Mouse (Mus musculus) kidney, embryonic 15.5 days (tissue): ENCODE results near the gene Cd47. TPM values are rescaled to one million over a fixed set of nuclear protein-coding genes. Genes with fewer than 3 reads are reported as not detected.

ENCODE experiments used
- ATAC-seq: fragments of 200-750 bp; cut with Nextera tagmentation; replicated peaks from 2 replicates; pipeline ENCODE4 v1.8.0; 2017; ENCODE audit warnings: moderate TSS enrichment; ENCODE audit not compliant: low FRiP score
- H3K27ac ChIP-seq: fragments of 300-500 bp; sonication (generic); 2 replicates; pipeline ENCODE4 v1.5.1; 2015; ENCODE audit warnings: mild to moderate bottlenecking, inconsistent platforms
- H3K27me3 ChIP-seq: fragments of 300-500 bp; sonication (generic); 2 replicates; pipeline ENCODE4 v1.6.1; 2015; ENCODE audit warnings: inconsistent platforms
- H3K36me3 ChIP-seq: fragments of 300-500 bp; sonication (generic); 2 replicates; pipeline ENCODE4 v1.6.1; 2015; ENCODE audit warnings: inconsistent platforms
- H3K4me1 ChIP-seq: fragments of 300-500 bp; sonication (generic); 2 replicates; pipeline ENCODE4 v1.6.1; 2015; ENCODE audit warnings: inconsistent platforms
- H3K4me2 ChIP-seq: fragments of 300-500 bp; sonication (generic); 2 replicates; pipeline ENCODE4 v1.6.1; 2015; ENCODE audit warnings: moderate library complexity, mild to moderate bottlenecking, inconsistent platforms
- H3K4me3 ChIP-seq: fragments of 300-500 bp; sonication (generic); replicated peaks from 2 replicates; pipeline ENCODE4 v1.5.1; 2015; ENCODE audit warnings: mild to moderate bottlenecking, inconsistent platforms
- H3K9ac ChIP-seq: fragments of 300-500 bp; sonication (generic); 2 replicates; pipeline ENCODE4 v1.6.1; 2015; ENCODE audit warnings: mild to moderate bottlenecking, inconsistent platforms
- H3K9me3 ChIP-seq: fragments of 300-500 bp; sonication (generic); replicated peaks from 2 replicates; pipeline ENCODE4 v1.6.1; 2016; ENCODE audit warnings: inconsistent platforms
- WGBS: fragments of 180-500 bp; shearing (Covaris S2); methylation state at CpG from one replicate; pipeline ENCODE4 v1.1.7; 2015; ENCODE audit warnings: mixed read lengths; 5-methylcytosine and 5-hydroxymethylcytosine counted together
- polyA plus RNA-seq: library from polyadenylated mRNA; unstranded; fragments of >200 nt; fragmentation: Nextera tagmentation; extraction: Ambion mirVana; gene quantifications from 2 replicates; pipeline ENCODE4 v1.2.1, GENCODE M21; 2015

Cd47 gene
- polyA plus RNA-seq, 1 experiment from 2014 or later: 78.3 TPM

- Histone ChIP-seq H3K4me3 (no peak overlapping the region), H3K4me1 (peaks cover 12% of the 10 kb centered on the region), H3K9me3 (no peaks in the 10 kb centered on the region), H3K36me3 (no peaks in the 10 kb centered on the region), H3K9ac (no peak overlapping the region), H3K27ac (no peak overlapping the region), H3K27me3 (no peaks in the 10 kb centered on the region), H3K4me2 (no peak overlapping the region)
- WGBS: 70% methylated on average over 2 of the region's 2 CpGs
- ATAC-seq: no peak
Measured at GRCm38 (mm10) chr16:49796271-49796670, 4.1 kb upstream of the Cd47 start.

- no peak overlapping the region for H3K4me3 ChIP-seq
- H3K4me2 ChIP-seq: no peak overlapping the region
- no peak overlapping the region for H3K27ac ChIP-seq
- no peak overlapping the region for H3K9ac ChIP-seq
- H3K4me1 ChIP-seq: peaks cover 18% of the 10 kb centered on the region
- WGBS: 85% methylated on average over 2 of the region's 2 CpGs
- no peak for ATAC-seq
- H3K9me3 ChIP-seq: no peaks in the 10 kb centered on the region
- H3K36me3 ChIP-seq: no peaks in the 10 kb centered on the region
- H3K27me3 ChIP-seq: no peaks in the 10 kb centered on the region
Measured at GRCm38 (mm10) chr16:49796954-49797353, 3.4 kb upstream of the Cd47 start.

- Histone ChIP-seq H3K27me3 (no peaks in the 10 kb centered on the region), H3K9me3 (no peaks in the 10 kb centered on the region), H3K4me2 (no peak overlapping the region), H3K4me1 (peaks cover 26% of the 10 kb centered on the region), H3K36me3 (no peaks in the 10 kb centered on the region), H3K27ac (peak overlapping the region; percentile 51; the same call in 1 of the 2 replicates), H3K9ac (no peak overlapping the region), H3K4me3 (no peak overlapping the region)
- no peak for ATAC-seq
- 83% methylated on average over 6 of the region's 6 CpGs for WGBS
Measured at GRCm38 (mm10) chr16:49798790-49799189, 1.5 kb upstream of the Cd47 start.

GRCm38 (mm10) chr16:49800996-49801395 lies 663 bp downstream of the Cd47 start:
- Histone ChIP-seq H3K36me3 (no peaks in the 10 kb centered on the region), H3K4me3 (no peak overlapping the region), H3K4me1 (peaks cover 37% of the 10 kb centered on the region), H3K27ac (0 out of 2 replicates have a peak overlapping the region, but pooled peaks have one; percentile 27), H3K9ac (no peak overlapping the region), H3K9me3 (no peaks in the 10 kb centered on the region), H3K4me2 (no peak overlapping the region), H3K27me3 (no peaks in the 10 kb centered on the region)
- WGBS: 69% methylated on average over 5 of the region's 5 CpGs
- ATAC-seq: no peak

DNA sequence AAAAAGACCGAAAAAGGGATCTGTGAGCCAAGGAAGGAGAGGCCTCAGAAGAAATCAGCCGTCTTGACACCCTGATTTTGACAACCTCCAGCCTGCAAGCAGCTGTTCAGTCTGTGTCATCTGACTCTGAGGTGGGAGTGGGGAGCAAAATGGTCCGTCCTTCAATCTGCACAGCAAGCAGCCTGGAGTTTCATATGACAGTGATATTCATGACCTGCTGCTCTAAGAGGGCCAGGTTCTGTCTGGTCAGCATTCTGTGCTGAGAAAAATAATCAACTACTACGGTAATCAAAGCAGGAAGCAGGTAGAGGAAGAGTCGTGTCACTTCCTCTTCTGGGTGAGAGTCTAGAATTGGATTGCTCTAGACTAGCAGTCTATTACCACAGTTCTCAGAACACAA lies 1.1 kb downstream of the Cd47 start:
- no peaks in the 10 kb centered on the region for H3K36me3 ChIP-seq
- no peaks in the 10 kb centered on the region for H3K27me3 ChIP-seq
- H3K27ac ChIP-seq: 0 out of 2 replicates have a peak overlapping the region, but pooled peaks have one; percentile 27
- no peak for ATAC-seq
- H3K9me3 ChIP-seq: no peaks in the 10 kb centered on the region
- no peak overlapping the region for H3K4me2 ChIP-seq
- H3K9ac ChIP-seq: no peak overlapping the region
- H3K4me1 ChIP-seq: peaks cover 38% of the 10 kb centered on the region
- 35% methylated on average over 5 of the region's 5 CpGs for WGBS
- H3K4me3 ChIP-seq: no peak overlapping the region

DNA sequence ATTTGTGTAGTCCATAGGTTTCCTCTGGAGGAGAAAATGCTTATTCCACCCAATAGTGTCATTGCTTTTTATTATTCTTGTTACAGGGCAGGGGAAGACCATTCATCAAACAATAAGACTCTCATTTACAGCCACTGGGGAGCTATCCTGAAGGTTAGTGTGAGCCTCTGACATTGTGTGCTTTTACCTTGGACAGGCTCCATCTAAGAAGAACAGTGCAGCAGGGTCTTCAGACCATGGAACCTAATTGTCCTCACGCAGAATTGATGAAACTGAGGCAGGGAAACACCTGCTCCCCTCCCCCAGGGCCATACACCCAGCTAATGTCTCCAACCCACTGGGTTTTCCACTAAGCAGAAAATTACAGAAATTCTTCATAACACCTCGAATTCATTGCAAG lies 2.7 kb downstream of the Cd47 start:
- Histone ChIP-seq H3K9ac (no peak overlapping the region), H3K4me1 (peaks cover 38% of the 10 kb centered on the region), H3K27ac (no peak overlapping the region), H3K4me2 (no peak overlapping the region), H3K4me3 (no peak overlapping the region), H3K36me3 (no peaks in the 10 kb centered on the region), H3K27me3 (no peaks in the 10 kb centered on the region), H3K9me3 (no peaks in the 10 kb centered on the region)
- no peak for ATAC-seq
- WGBS: 59% methylated on average over 2 of the region's 2 CpGs

DNA sequence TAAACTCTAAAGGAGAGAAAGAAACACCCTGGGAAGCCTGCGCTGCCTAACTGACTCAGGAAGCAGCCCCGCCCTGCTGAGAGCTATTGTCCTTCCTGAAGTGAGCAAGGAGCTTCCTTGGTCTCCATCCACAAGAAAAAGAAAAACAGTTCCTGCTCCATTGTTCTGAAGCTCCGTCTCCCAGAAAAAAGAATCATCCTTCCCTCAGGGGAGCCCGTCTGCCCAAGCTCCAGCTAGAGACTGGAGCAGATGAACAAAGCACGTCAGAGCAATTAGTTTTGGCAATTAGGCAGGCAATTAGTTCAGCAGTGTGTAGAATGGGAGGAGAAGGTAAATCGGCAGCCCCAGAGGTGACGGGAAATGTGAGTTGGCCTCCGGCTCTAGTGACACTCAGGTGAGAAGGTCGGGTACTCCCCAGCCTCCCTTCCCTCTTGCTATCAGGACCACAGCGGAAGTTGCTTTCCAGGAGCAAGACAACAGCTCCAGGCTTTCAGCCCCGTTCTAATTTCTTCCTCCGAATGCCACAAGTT lies 3.7 kb downstream of the Cd47 start:
- WGBS: 1% methylated on average over 12 of the region's 12 CpGs
- no peaks in the 10 kb centered on the region for H3K9me3 ChIP-seq
- peak overlapping the region; percentile 64 for H3K27ac ChIP-seq
- no peaks in the 10 kb centered on the region for H3K27me3 ChIP-seq
- no peak overlapping the region for H3K9ac ChIP-seq
- H3K36me3 ChIP-seq: no peaks in the 10 kb centered on the region
- peak; percentile 61 for ATAC-seq
- peaks cover 38% of the 10 kb centered on the region for H3K4me1 ChIP-seq
- H3K4me2 ChIP-seq: peak overlapping the region; percentile 64
- peak overlapping the region; percentile 32 for H3K4me3 ChIP-seq

DNA sequence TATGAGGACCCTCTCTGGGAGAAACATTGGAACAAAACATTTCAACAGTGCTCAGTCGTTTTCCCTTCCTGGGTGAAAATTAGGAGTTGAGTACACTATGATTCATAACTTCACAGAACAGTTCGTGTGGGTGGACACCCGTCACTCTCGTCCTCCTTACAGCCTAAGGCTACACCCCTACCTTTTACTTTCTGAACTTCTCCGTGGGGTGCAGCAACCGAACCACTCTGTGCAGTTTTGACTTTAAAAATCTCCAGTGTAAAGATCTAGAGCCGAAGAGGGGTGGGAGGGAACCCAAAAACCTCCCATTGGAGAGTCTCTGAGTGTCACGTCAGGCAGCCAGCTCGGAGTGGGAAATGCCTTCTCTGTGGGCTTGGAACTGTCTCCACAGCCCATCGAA lies 6.6 kb downstream of the Cd47 start:
- WGBS: 80% methylated on average over 10 of the region's 10 CpGs
- no peak overlapping the region for H3K4me3 ChIP-seq
- no peak overlapping the region for H3K27ac ChIP-seq
- no peak for ATAC-seq
- H3K27me3 ChIP-seq: no peaks in the 10 kb centered on the region
- no peaks in the 10 kb centered on the region for H3K9me3 ChIP-seq
- no peak overlapping the region for H3K4me2 ChIP-seq
- H3K36me3 ChIP-seq: no peaks in the 10 kb centered on the region
- no peak overlapping the region for H3K9ac ChIP-seq
- peaks cover 21% of the 10 kb centered on the region for H3K4me1 ChIP-seq

DNA sequence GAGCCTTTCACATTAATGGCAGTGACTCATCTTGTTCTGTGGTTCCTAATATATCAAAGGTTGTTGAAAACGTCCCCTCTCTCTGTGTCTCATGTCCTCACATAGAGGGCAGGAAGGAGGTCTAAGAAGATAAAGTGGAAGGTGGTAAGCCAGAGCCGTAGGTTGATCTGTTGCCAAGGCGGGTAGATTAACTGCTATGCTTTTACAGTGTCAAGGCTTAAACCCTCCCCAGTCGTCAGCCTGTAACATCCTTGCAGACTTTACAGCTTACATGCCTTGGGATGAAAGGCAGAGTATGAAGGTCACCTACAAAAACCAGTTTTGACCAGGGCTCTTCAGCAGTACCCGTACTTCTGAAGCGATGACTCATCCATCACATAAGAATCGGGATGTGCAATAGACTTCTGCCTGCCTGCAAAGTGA lies 7.1 kb downstream of the Cd47 start:
- H3K4me1 ChIP-seq: peaks cover 18% of the 10 kb centered on the region
- no peak overlapping the region for H3K4me3 ChIP-seq
- H3K36me3 ChIP-seq: no peaks in the 10 kb centered on the region
- H3K27me3 ChIP-seq: no peaks in the 10 kb centered on the region
- H3K4me2 ChIP-seq: no peak overlapping the region
- ATAC-seq: no peak
- H3K9ac ChIP-seq: no peak overlapping the region
- 68% methylated on average over 7 of the region's 7 CpGs for WGBS
- no peaks in the 10 kb centered on the region for H3K9me3 ChIP-seq
- no peak overlapping the region for H3K27ac ChIP-seq

DNA sequence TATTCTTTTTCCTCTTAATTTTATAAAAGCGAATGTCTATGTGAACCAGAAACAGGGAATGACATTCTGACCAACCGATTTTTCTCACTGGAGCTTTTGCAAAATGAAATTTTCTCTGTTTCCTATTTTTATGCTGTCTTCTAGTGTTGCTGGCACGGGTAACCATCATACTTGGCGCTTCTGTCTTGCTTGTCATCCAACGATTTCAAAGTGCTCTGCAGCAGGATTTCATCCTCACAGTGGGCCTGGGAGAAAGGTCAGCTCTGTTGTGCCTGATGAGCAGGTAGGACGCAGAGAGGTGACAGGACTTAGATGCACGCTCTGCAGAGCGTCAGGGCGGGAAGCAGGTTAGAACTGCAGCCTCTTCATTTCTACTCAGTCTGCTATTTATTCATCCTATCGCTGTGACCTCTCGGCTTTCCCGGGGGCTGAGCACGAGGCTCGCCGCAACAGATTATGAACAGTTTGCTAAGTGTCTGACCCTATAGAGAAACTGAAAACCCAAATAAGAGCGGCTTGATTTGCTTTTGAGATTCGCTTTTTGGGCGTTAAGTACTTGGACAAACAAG lies 7.6 kb downstream of the Cd47 start:
- ATAC-seq: no peak
- Histone ChIP-seq H3K27ac (no peak overlapping the region), H3K4me2 (no peak overlapping the region), H3K4me3 (no peak overlapping the region), H3K4me1 (peaks cover 17% of the 10 kb centered on the region), H3K9ac (no peak overlapping the region), H3K36me3 (no peaks in the 10 kb centered on the region), H3K9me3 (no peaks in the 10 kb centered on the region), H3K27me3 (no peaks in the 10 kb centered on the region)
- WGBS: 83% methylated on average over 18 of the region's 18 CpGs

GRCm38 (mm10) chr16:49811897-49812296 lies 11.6 kb downstream of the Cd47 start:
- Histone ChIP-seq H3K36me3 (no peaks in the 10 kb centered on the region), H3K27ac (no peak overlapping the region), H3K4me3 (no peak overlapping the region), H3K4me1 (no peaks in the 10 kb centered on the region), H3K27me3 (no peaks in the 10 kb centered on the region), H3K4me2 (no peak overlapping the region), H3K9me3 (no peaks in the 10 kb centered on the region), H3K9ac (no peak overlapping the region)
- ATAC-seq: no peak
- WGBS: 78% methylated on average over 2 of the region's 2 CpGs

- ATAC-seq: no peak
- 67% methylated on average over 10 of the region's 10 CpGs for WGBS
- no peaks in the 10 kb centered on the region for H3K27me3 ChIP-seq
Measured at GRCm38 (mm10) chr16:49812821-49813616, 12.7 kb downstream of the Cd47 start.

More at GRCm38 (mm10) chr16:49812821-49813616, 12.7 kb downstream of the Cd47 start:
- Histone ChIP-seq H3K9ac (no peak overlapping the region), H3K4me2 (no peak overlapping the region), H3K4me1 (no peaks in the 10 kb centered on the region), H3K36me3 (no peaks in the 10 kb centered on the region), H3K9me3 (no peaks in the 10 kb centered on the region), H3K4me3 (no peak overlapping the region), H3K27ac (no peak overlapping the region)
